Mouse (Mus musculus) small intestine, adult 2 months (tissue): ENCODE data around the gene Myod1. TPM values are rescaled to one million over a fixed set of nuclear protein-coding genes. Genes with fewer than 3 reads are reported as not detected.

Experiments used
- H3K27ac ChIP-seq: fragments of 200-500 bp; 2 replicates; pipeline ENCODE4 v1.5.1; 2012; ENCODE audit warnings: low read depth, low read length, control low read depth, inconsistent platforms; ENCODE audit not compliant: insufficient read depth
- H3K27me3 ChIP-seq: fragments of 200-500 bp; 2 replicates; pipeline ENCODE4 v1.6.1; 2012; ENCODE audit warnings: mild to moderate bottlenecking, moderate library complexity, low read length, inconsistent platforms; ENCODE audit not compliant: control insufficient read depth, insufficient read depth
- H3K36me3 ChIP-seq: fragments of 200-500 bp; 2 replicates; pipeline ENCODE4 v1.6.1; 2012; ENCODE audit warnings: mild to moderate bottlenecking, low read length, control low read depth, inconsistent platforms; ENCODE audit not compliant: control insufficient read depth, insufficient read depth
- H3K4me1 ChIP-seq: fragments of 200-500 bp; 2 replicates; pipeline ENCODE4 v1.6.1; 2012; ENCODE audit warnings: low read length, inconsistent platforms, mixed read lengths; ENCODE audit not compliant: control insufficient read depth, insufficient read depth, insufficient read length
- H3K4me3 ChIP-seq: fragments of 200-500 bp; 2 replicates; pipeline ENCODE4 v1.5.1; 2012; ENCODE audit warnings: low read depth, mild to moderate bottlenecking, control low read depth, inconsistent platforms, low read length, moderate library complexity
- CTCF ChIP-seq: fragments of 200-500 bp; IDR thresholded peaks from 2 replicates; pipeline ENCODE4 v1.5.1; 2012; ENCODE audit warnings: low read depth, mild to moderate bottlenecking, control low read depth, inconsistent platforms, low read length, moderate library complexity, mixed read lengths; ENCODE audit not compliant: insufficient replicate concordance, insufficient read length; ENCODE audit errors: extremely low read depth
- POLR2A ChIP-seq: fragments of 200-500 bp; IDR thresholded peaks from 2 replicates; pipeline ENCODE4 v1.6.1; 2012; ENCODE audit warnings: low read depth, mild to moderate bottlenecking, control low read depth, inconsistent platforms, low read length, moderate library complexity
- WGBS: fragments of 180-500 bp; shearing (Covaris S2); methylation state at CpG from one replicate; pipeline ENCODE4 v1.1.7; 2018; 5-methylcytosine and 5-hydroxymethylcytosine counted together
- polyA plus RNA-seq: library from polyadenylated mRNA; depleted of rRNA; stranded (reverse); fragments of >200 nt; gene quantifications from 2 replicates; pipeline ENCODE4 v1.2.3, GENCODE M21; 2012

Gene Myod1
- polyA plus RNA-seq, 1 experiment, result not detected

- H3K27me3 ChIP-seq, result no peaks in the 10 kb centered on the region; the same call in 1 of the 2 replicates
- H3K4me3 ChIP-seq, result no peak overlapping the region
- no peak overlapping the region for H3K27ac ChIP-seq
- no peaks in the 10 kb centered on the region for H3K4me1 ChIP-seq
- TF ChIP-seq CTCF (no peak), POLR2A (no peak)
- WGBS, result 81% methylated on average over 15 of the region's 15 CpGs
- no peaks in the 10 kb centered on the region for H3K36me3 ChIP-seq
Observed at GRCm38 (mm10) chr7:46403616-46404485, 27.6 kb downstream of the Myod1 start.

- Histone ChIP-seq H3K4me3 (no peak overlapping the region), H3K27ac (no peak overlapping the region), H3K4me1 (no peaks in the 10 kb centered on the region), H3K36me3 (no peaks in the 10 kb centered on the region), H3K27me3 (no peaks in the 10 kb centered on the region)
- TF ChIP-seq CTCF (no peak), POLR2A (no peak)
- 76% methylated on average over 7 of the region's 7 CpGs for WGBS
Observed at GRCm38 (mm10) chr7:46404756-46405155, 28.5 kb downstream of the Myod1 start.

- TF ChIP-seq CTCF (no peak), POLR2A (no peak)
- Histone ChIP-seq H3K27ac (no peak overlapping the region), H3K4me1 (no peaks in the 10 kb centered on the region), H3K36me3 (no peaks in the 10 kb centered on the region), H3K27me3 (no peaks in the 10 kb centered on the region), H3K4me3 (no peak overlapping the region)
- WGBS, result 78% methylated on average over 9 of the region's 9 CpGs
Observed at GRCm38 (mm10) chr7:46408606-46409005, 32.3 kb downstream of the Myod1 start.

GRCm38 (mm10) chr7:46409204-46409789 lies 33.0 kb downstream of the Myod1 start:
- TF ChIP-seq POLR2A (no peak), CTCF (no peak)
- no peaks in the 10 kb centered on the region for H3K4me1 ChIP-seq
- H3K36me3 ChIP-seq, result no peaks in the 10 kb centered on the region
- WGBS, result 52% methylated on average over 12 of the region's 12 CpGs
- no peaks in the 10 kb centered on the region for H3K27me3 ChIP-seq
- H3K4me3 ChIP-seq, result no peak overlapping the region
- H3K27ac ChIP-seq, result no peak overlapping the region

- no peaks in the 10 kb centered on the region for H3K27me3 ChIP-seq
- no peak overlapping the region for H3K27ac ChIP-seq
- 88% methylated on average over 6 of the region's 6 CpGs for WGBS
- H3K4me3 ChIP-seq, result no peak overlapping the region
- no peaks in the 10 kb centered on the region for H3K36me3 ChIP-seq
- H3K4me1 ChIP-seq, result no peaks in the 10 kb centered on the region
- no peak for TF ChIP-seq CTCF
- no peak for TF ChIP-seq POLR2A
Observed at GRCm38 (mm10) chr7:46410727-46411126, 34.5 kb downstream of the Myod1 start.

- no peak overlapping the region for H3K27ac ChIP-seq
- H3K27me3 ChIP-seq, result no peaks in the 10 kb centered on the region
- H3K36me3 ChIP-seq, result no peaks in the 10 kb centered on the region
- WGBS, result 66% methylated on average over 5 of the region's 5 CpGs
- no peaks in the 10 kb centered on the region for H3K4me1 ChIP-seq
- TF ChIP-seq CTCF (no peak), POLR2A (no peak)
- H3K4me3 ChIP-seq, result no peak overlapping the region
Observed at GRCm38 (mm10) chr7:46412823-46413222, 36.5 kb downstream of the Myod1 start.
